Mouse (Mus musculus) neutrophil, adult 65 days (primary cell): ENCODE data around the gene Olfr1440. TPM values are rescaled to one million over a fixed set of nuclear protein-coding genes. Genes with fewer than 3 reads are reported as not detected.

Experiments
- total RNA-seq: library from RNA; stranded (reverse); gene quantifications from 2 replicates; pipeline ENCODE4 v1.2.4, GENCODE M21; 2023

Gene Olfr1440
- total RNA-seq: not detected in 2 replicates

DNA sequence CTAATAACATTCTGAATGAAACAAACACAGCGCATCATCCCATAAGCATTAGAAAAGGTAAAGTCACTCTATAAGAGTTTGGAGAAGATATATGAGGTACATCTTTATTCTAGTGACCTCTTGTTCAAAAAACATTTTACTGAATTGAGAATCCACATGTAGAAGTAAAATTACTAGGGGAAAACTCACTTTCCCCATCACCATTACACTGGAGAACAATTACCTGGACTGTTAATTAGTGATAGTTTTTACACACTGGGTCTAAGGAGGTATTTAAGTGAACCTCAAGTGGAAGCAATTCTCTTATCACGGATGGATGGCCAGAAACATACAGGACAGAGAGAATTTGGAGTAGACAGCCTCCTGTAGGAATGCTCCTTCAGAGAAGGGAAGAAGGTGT, at the start of gene Olfr1440:
Gene Olfr1440, plus strand, starts transcription at position 301 of the 400 bp plus-strand sequence.

DNA sequence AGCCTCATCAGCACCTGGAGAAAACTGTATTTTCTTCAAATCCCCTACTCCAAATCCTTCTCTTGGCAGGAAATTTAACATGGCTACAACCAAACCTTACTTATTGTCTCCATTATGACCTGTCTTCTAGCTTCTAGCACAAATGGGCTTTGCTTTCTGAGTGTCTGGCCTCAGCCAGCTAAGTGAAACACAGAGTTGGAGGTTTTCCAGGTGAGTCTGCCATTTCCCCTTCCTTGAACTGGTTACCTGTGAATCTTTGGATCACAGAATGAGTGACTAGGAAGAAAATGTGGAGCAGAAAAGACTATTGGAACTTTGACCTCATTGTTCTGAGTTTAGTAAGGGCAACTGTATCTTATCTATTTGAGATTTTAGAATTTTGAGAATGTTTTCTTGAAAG, 30.3 kb downstream of the Olfr1440 start, which contains the start of gene Olfr1441:
Gene Olfr1441, plus strand, starts transcription at position 73 of the 400 bp plus-strand sequence.

DNA sequence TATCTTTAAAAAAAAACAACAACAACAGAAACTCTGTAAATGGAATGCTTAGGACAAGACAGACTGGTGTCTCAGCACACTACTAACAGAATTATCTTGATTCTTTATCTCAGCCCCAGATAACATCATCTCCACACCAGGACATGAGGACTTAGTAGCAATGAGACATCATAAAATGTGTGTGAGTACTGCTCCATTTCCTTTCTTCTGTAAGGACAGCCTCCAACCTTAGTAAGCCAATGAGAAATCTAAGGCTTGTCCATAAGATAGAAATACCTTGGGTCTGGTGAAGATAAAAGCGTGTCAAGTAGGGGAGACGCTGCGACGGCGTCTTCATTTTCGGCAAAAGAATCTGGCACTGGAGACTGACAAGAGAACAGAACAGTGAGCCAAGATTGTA, 40.5 kb downstream of the Olfr1440 start, which contains the start of gene Pfpl:
Gene Pfpl, plus strand, starts transcription at position 301 of the 400 bp plus-strand sequence.

Other genes with a start within 250 kb of the Olfr1440 start
- gene Olfr1555-ps1, start 217.2 kb upstream of the Olfr1440 start, total RNA-seq: not detected in 2 replicates
- gene Olfr1431, start 186.6 kb upstream of the Olfr1440 start, total RNA-seq: not detected in 2 replicates
- not detected in 2 replicates for gene Olfr1432, start 154.7 kb upstream of the Olfr1440 start, total RNA-seq
- not detected in 2 replicates for gene Olfr262, start 145.6 kb upstream of the Olfr1440 start, total RNA-seq
- not detected in 2 replicates for gene Olfr235, start 126.2 kb upstream of the Olfr1440 start, total RNA-seq
- gene Olfr1434, start 107.4 kb upstream of the Olfr1440 start, total RNA-seq: not detected in 2 replicates
- gene Olfr1436, start 88.1 kb upstream of the Olfr1440 start, total RNA-seq: not detected in 2 replicates
- gene Olfr1437, start 62.2 kb upstream of the Olfr1440 start, total RNA-seq: not detected in 2 replicates
- not detected in 2 replicates for gene Olfr1438-ps1, start 51.4 kb upstream of the Olfr1440 start, total RNA-seq
- gene Olfr1441, start 30.2 kb downstream of the Olfr1440 start, total RNA-seq: not detected in 2 replicates
- not detected in 2 replicates for gene Pfpl, start 40.6 kb downstream of the Olfr1440 start, total RNA-seq
- 615 and 619 TPM in 2 replicates for gene Mpeg1, start 73.5 kb downstream of the Olfr1440 start, total RNA-seq
- gene Dtx4, start 114.2 kb downstream of the Olfr1440 start, total RNA-seq: 17.6 and 20.5 TPM in 2 replicates
- gene Fam111a, start 158.5 kb downstream of the Olfr1440 start, total RNA-seq: 116 and 125 TPM in 2 replicates
- gene Gm4952, start 212.7 kb downstream of the Olfr1440 start, total RNA-seq: not detected in 2 replicates
- not detected in 2 replicates for gene Glyat, start 246.0 kb downstream of the Olfr1440 start, total RNA-seq